Mouse (Mus musculus) G1E-ER4 (cell line): ENCODE results near the gene Nell1. TPM values are rescaled to one million over a fixed set of nuclear protein-coding genes. Genes with fewer than 3 reads are reported as not detected.

Experiments
- GATA1 ChIP-seq: IDR thresholded peaks from one replicate; pipeline ENCODE4 v1.8.0; 2012; ENCODE audit warnings: low read length, inconsistent platforms
- polyA plus RNA-seq: library from polyadenylated mRNA; stranded (reverse); fragments of >175 nt; gene quantifications from 2 replicates; pipeline ENCODE4 v1.2.3, GENCODE M21; 2012

The Nell1 gene
- polyA plus RNA-seq, 1 experiment: not detected

GRCm38 (mm10) chr7:50410421-50410820 lies 435.8 kb downstream of the Nell1 start:
- no peak for TF ChIP-seq GATA1

GRCm38 (mm10) chr7:50419976-50420375 lies 445.3 kb downstream of the Nell1 start:
- no peak for TF ChIP-seq GATA1

- no peak for TF ChIP-seq GATA1
Measured at GRCm38 (mm10) chr7:50422422-50423195, 447.9 kb downstream of the Nell1 start.

GRCm38 (mm10) chr7:50429725-50430124 lies 455.1 kb downstream of the Nell1 start:
- TF ChIP-seq GATA1: no peak

GRCm38 (mm10) chr7:50441237-50441636 lies 466.6 kb downstream of the Nell1 start:
- no peak for TF ChIP-seq GATA1

GRCm38 (mm10) chr7:50447316-50447715 lies 472.7 kb downstream of the Nell1 start:
- no peak for TF ChIP-seq GATA1

- TF ChIP-seq GATA1: no peak
Measured at GRCm38 (mm10) chr7:50467742-50468141, 493.1 kb downstream of the Nell1 start.

GRCm38 (mm10) chr7:50470555-50470954 lies 495.9 kb downstream of the Nell1 start:
- TF ChIP-seq GATA1: no peak

GRCm38 (mm10) chr7:50482011-50482410 lies 507.3 kb downstream of the Nell1 start:
- no peak for TF ChIP-seq GATA1

- TF ChIP-seq GATA1: no peak
Measured at GRCm38 (mm10) chr7:50485304-50485703, 510.6 kb downstream of the Nell1 start.

- TF ChIP-seq GATA1: no peak
Measured at GRCm38 (mm10) chr7:50486884-50487420, 512.3 kb downstream of the Nell1 start.

- TF ChIP-seq GATA1: no peak
Measured at GRCm38 (mm10) chr7:50501562-50501961, 526.9 kb downstream of the Nell1 start.

- no peak for TF ChIP-seq GATA1
Measured at GRCm38 (mm10) chr7:50507047-50507446, 532.4 kb downstream of the Nell1 start.

- TF ChIP-seq GATA1: no peak
Measured at GRCm38 (mm10) chr7:50514830-50515229, 540.2 kb downstream of the Nell1 start.

GRCm38 (mm10) chr7:50516681-50517080 lies 542.0 kb downstream of the Nell1 start:
- no peak for TF ChIP-seq GATA1

GRCm38 (mm10) chr7:50543373-50543772 lies 568.7 kb downstream of the Nell1 start:
- no peak for TF ChIP-seq GATA1

- no peak for TF ChIP-seq GATA1
Measured at GRCm38 (mm10) chr7:50549572-50549971, 574.9 kb downstream of the Nell1 start.
